Mouse (Mus musculus) kidney, embryonic 15.5 days (tissue): ENCODE results near the gene Hist1h2bq. TPM values are rescaled to one million over a fixed set of nuclear protein-coding genes. Genes with fewer than 3 reads are reported as not detected.
"Not testable (repeated sequence)": the region's sequence is repeated elsewhere in the genome, so short reads cannot be mapped to it uniquely, and the experiment has no call there.

ENCODE experiments used
- ATAC-seq: fragments of 200-750 bp; cut with Nextera tagmentation; replicated peaks from 2 replicates; pipeline ENCODE4 v1.8.0; 2017; ENCODE audit warnings: moderate TSS enrichment; ENCODE audit not compliant: low FRiP score
- H3K27ac ChIP-seq: fragments of 300-500 bp; sonication (generic); 2 replicates; pipeline ENCODE4 v1.5.1; 2015; ENCODE audit warnings: mild to moderate bottlenecking, inconsistent platforms
- H3K27me3 ChIP-seq: fragments of 300-500 bp; sonication (generic); 2 replicates; pipeline ENCODE4 v1.6.1; 2015; ENCODE audit warnings: inconsistent platforms
- H3K36me3 ChIP-seq: fragments of 300-500 bp; sonication (generic); 2 replicates; pipeline ENCODE4 v1.6.1; 2015; ENCODE audit warnings: inconsistent platforms
- H3K4me1 ChIP-seq: fragments of 300-500 bp; sonication (generic); 2 replicates; pipeline ENCODE4 v1.6.1; 2015; ENCODE audit warnings: inconsistent platforms
- H3K4me2 ChIP-seq: fragments of 300-500 bp; sonication (generic); 2 replicates; pipeline ENCODE4 v1.6.1; 2015; ENCODE audit warnings: moderate library complexity, mild to moderate bottlenecking, inconsistent platforms
- H3K4me3 ChIP-seq: fragments of 300-500 bp; sonication (generic); replicated peaks from 2 replicates; pipeline ENCODE4 v1.5.1; 2015; ENCODE audit warnings: mild to moderate bottlenecking, inconsistent platforms
- H3K9ac ChIP-seq: fragments of 300-500 bp; sonication (generic); 2 replicates; pipeline ENCODE4 v1.6.1; 2015; ENCODE audit warnings: mild to moderate bottlenecking, inconsistent platforms
- H3K9me3 ChIP-seq: fragments of 300-500 bp; sonication (generic); replicated peaks from 2 replicates; pipeline ENCODE4 v1.6.1; 2016; ENCODE audit warnings: inconsistent platforms
- WGBS: fragments of 180-500 bp; shearing (Covaris S2); methylation state at CpG from one replicate; pipeline ENCODE4 v1.1.7; 2015; ENCODE audit warnings: mixed read lengths; 5-methylcytosine and 5-hydroxymethylcytosine counted together
- polyA plus RNA-seq: library from polyadenylated mRNA; unstranded; fragments of >200 nt; fragmentation: Nextera tagmentation; extraction: Ambion mirVana; gene quantifications from 2 replicates; pipeline ENCODE4 v1.2.1, GENCODE M21; 2015

The Hist1h2bq gene
- polyA plus RNA-seq, 1 experiment from 2014 or later = 28.7 TPM

GRCm38 (mm10) chr13:21828511-21828910 is 18.5 kb upstream of the Hist1h2bq start:
- Histone ChIP-seq H3K4me1 (no peaks in the 10 kb centered on the region), H3K27me3 (no peaks in the 10 kb centered on the region), H3K36me3 (no peaks in the 10 kb centered on the region; the same call in 1 of the 2 replicates), H3K4me2 (no peak overlapping the region), H3K27ac (no peak overlapping the region), H3K9ac (no peak overlapping the region), H3K9me3 (no peaks in the 10 kb centered on the region), H3K4me3 (no peak overlapping the region)
- ATAC-seq = no peak
- WGBS = 92% methylated on average over 3 of the region's 3 CpGs

GRCm38 (mm10) chr13:21820082-21820890 is 10.3 kb upstream of the Hist1h2bq start:
- H3K27ac ChIP-seq, H3K4me3 ChIP-seq, H3K4me2 ChIP-seq, H3K9me3 ChIP-seq, H3K27me3 ChIP-seq, H3K9ac ChIP-seq, H3K36me3 ChIP-seq, ATAC-seq, H3K4me1 ChIP-seq: not testable (repeated sequence)
- 80% methylated on average over 7 of the region's 16 CpGs for WGBS

DNA sequence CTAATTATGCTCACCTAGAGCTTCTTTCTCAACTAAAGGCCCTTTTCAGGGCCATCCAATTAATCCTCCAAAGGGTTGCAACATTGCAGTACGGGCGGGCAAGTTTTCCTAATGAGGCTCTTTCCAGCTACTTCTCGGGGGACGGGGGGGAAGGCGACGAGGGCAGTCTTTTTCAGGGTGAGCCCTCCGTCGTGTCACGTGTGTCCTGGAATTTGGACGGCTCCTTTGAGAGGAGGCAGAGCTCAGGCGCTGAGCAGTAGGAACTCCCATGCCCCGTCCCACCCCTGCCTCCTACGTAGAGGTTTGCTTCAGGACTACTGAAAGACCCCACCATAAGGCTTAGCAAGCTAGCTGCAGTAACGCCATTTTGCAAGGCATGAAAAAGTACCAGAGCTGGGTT is 2.1 kb upstream of the Hist1h2bq start:
- WGBS = under 1% methylated on average over 14 of the region's 14 CpGs
- H3K4me3 ChIP-seq = peak overlapping the region; percentile 25; the same call in 1 of the 2 replicates
- peak overlapping the region; percentile 50 for H3K4me2 ChIP-seq

GRCm38 (mm10) chr13:21811539-21811938 is 1.5 kb upstream of the Hist1h2bq start, which contains the start of gene Hist1h4m:
Gene Hist1h4m (plus strand): TSS chr13:21811746.
- peak; percentile 41 for ATAC-seq
- H3K36me3 ChIP-seq, H3K9me3 ChIP-seq, H3K4me1 ChIP-seq, H3K9ac ChIP-seq, H3K27me3 ChIP-seq: not testable (repeated sequence)
- no CpG with 5 or more reads among the region's 24 CpGs for WGBS
- peak within 1 kb of the TSS; percentile 75 for H3K27ac ChIP-seq
- peak within 1 kb of the TSS; percentile 25; the same call in 1 of the 2 replicates for H3K4me3 ChIP-seq
- H3K4me2 ChIP-seq = peak within 1 kb of the TSS; percentile 50

More for the DNA sequence above, 2.1 kb upstream of the Hist1h2bq start:
- not testable (repeated sequence) for H3K9me3 ChIP-seq, H3K4me1 ChIP-seq, H3K27me3 ChIP-seq, H3K36me3 ChIP-seq, H3K9ac ChIP-seq
- H3K27ac ChIP-seq = peak overlapping the region; percentile 75
- peak; percentile 47 for ATAC-seq

- not testable (repeated sequence) for H3K4me3 ChIP-seq, H3K4me1 ChIP-seq, H3K27ac ChIP-seq, H3K27me3 ChIP-seq, H3K9ac ChIP-seq, H3K36me3 ChIP-seq, H3K9me3 ChIP-seq, H3K4me2 ChIP-seq
- WGBS = no CpG with 5 or more reads among the region's 8 CpGs
- peak; percentile 34 for ATAC-seq
Measured at GRCm38 (mm10) chr13:21811074-21811473, 1.1 kb upstream of the Hist1h2bq start.

DNA sequence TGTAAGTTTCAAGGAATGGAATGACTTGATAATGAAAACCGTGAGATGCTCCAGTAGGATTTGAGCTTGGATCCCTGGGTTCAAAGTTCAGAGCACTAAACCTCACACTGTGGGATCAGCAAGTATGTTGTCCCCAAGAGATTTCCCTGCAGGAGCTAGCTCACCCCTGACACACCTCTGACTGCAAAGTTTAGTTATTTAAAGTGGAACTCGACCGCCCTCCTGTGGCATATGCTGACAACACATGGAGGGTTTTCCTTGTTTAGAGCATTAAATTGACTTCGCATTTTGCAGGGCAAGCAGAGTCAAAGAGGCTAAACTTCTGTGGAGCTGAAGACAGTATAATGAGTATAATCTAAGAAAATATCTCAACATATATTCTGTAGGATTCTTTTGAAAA is 6.9 kb downstream of the Hist1h2bq start:
- not testable (repeated sequence) for H3K27ac ChIP-seq, H3K4me2 ChIP-seq, H3K9ac ChIP-seq, H3K4me1 ChIP-seq, H3K4me3 ChIP-seq, H3K36me3 ChIP-seq, H3K9me3 ChIP-seq, H3K27me3 ChIP-seq
- no CpG with 5 or more reads among the region's 4 CpGs for WGBS
- ATAC-seq = peak; percentile 77

DNA sequence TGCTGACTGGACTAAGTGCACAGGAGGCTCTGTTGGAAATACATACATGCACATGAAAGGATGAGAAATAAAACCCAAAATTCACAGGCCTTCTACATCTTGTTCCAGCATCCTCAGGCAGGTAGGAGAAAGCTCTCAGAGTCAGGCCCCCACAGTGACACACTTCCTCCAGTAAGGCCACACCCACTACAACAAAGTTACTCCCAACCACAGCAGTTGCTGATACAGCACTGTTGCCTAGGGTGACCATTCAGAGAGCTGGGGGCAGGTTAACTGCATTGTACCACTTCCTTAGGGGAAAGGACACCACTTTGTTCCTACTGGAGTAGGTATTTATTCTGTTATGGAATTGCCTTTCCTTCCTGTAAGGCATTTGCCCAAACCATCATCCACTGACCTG is 12.8 kb downstream of the Hist1h2bq start:
- not testable (repeated sequence) for ATAC-seq, H3K27ac ChIP-seq

GRCm38 (mm10) chr13:21795584-21795983 is 14.4 kb downstream of the Hist1h2bq start:
- Histone ChIP-seq H3K36me3 (no peaks in the 10 kb centered on the region), H3K4me1 (peaks cover 5% of the 10 kb centered on the region; the same call in 1 of the 2 replicates), H3K27ac (no peak overlapping the region), H3K4me3 (no peak overlapping the region), H3K4me2 (no peak overlapping the region), H3K9ac (no peak overlapping the region), H3K9me3 (no peaks in the 10 kb centered on the region), H3K27me3 (no peaks in the 10 kb centered on the region)
- no peak for ATAC-seq
- 89% methylated on average over 7 of the region's 7 CpGs for WGBS

More for the DNA sequence above, 12.8 kb downstream of the Hist1h2bq start:
- not testable (repeated sequence) for H3K4me3 ChIP-seq, H3K27me3 ChIP-seq, H3K36me3 ChIP-seq, H3K9ac ChIP-seq, H3K4me1 ChIP-seq, H3K4me2 ChIP-seq, H3K9me3 ChIP-seq

DNA sequence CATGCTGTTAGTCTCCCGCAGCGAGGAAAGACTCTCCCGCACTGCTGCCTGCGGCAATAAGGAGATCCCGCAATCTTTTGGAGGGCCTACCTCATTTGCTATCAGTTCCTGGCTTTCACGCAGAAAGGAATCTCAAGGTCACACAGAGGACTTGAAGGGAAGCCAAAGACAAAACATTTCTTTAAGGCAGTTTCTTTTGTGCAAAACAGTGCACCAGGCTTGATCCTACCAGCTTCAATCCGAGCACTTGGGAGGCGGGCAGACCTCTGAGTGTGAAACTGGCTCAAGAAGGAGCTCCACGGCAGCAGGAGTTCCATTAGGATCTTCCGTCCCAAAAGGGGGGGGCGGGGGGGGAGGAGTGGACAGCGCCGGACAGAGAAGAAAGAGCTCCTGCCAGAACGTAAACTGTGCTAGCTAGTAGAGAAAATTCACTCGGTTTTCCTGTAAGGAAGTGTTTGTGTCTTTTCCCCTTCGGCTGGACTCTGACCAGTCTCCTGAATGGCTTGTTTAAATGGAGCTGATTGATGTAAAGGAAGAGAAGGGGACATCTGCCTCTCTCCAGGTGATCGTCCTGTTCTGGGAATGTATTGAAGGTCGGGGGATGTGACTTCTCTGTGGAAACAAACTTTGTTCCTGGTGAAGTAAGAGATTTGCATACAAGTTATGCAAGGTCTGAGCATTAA is 19.3 kb downstream of the Hist1h2bq start:
- Histone ChIP-seq H3K9me3 (no peaks in the 10 kb centered on the region), H3K36me3 (no peaks in the 10 kb centered on the region), H3K9ac (peak overlapping the region; percentile 49; the same call in 1 of the 2 replicates), H3K4me1 (peaks cover 20% of the 10 kb centered on the region), H3K27ac (peak overlapping the region; percentile 48; the same call in 1 of the 2 replicates), H3K27me3 (no peaks in the 10 kb centered on the region), H3K4me3 (peak overlapping the region; percentile 27), H3K4me2 (peak overlapping the region; percentile 54)
- WGBS = 7% methylated on average over 18 of the region's 18 CpGs
- no peak for ATAC-seq

GRCm38 (mm10) chr13:21789925-21790324 is 20.1 kb downstream of the Hist1h2bq start:
- H3K27me3 ChIP-seq = no peaks in the 10 kb centered on the region
- H3K4me3 ChIP-seq = no peak overlapping the region
- ATAC-seq = no peak
- peak overlapping the region; percentile 45; the same call in 1 of the 2 replicates for H3K27ac ChIP-seq
- H3K9ac ChIP-seq = no peak overlapping the region
- 47% methylated on average over 6 of the region's 6 CpGs for WGBS
- H3K4me2 ChIP-seq = no peak overlapping the region
- no peaks in the 10 kb centered on the region for H3K9me3 ChIP-seq
- no peaks in the 10 kb centered on the region for H3K36me3 ChIP-seq
- peaks cover 24% of the 10 kb centered on the region for H3K4me1 ChIP-seq

- H3K4me1 ChIP-seq = peaks cover 33% of the 10 kb centered on the region
- no peaks in the 10 kb centered on the region for H3K36me3 ChIP-seq
- 18% methylated on average over 15 of the region's 21 CpGs for WGBS
- peak overlapping the region; percentile 43 for H3K4me3 ChIP-seq
- peak overlapping the region; percentile 29; the same call in 1 of the 2 replicates for H3K9ac ChIP-seq
- no peaks in the 10 kb centered on the region for H3K27me3 ChIP-seq
- H3K4me2 ChIP-seq = peak overlapping the region; percentile 53
- no peaks in the 10 kb centered on the region for H3K9me3 ChIP-seq
- peak overlapping the region; percentile 92 for H3K27ac ChIP-seq
- ATAC-seq = peak; percentile 20
Measured at GRCm38 (mm10) chr13:21787760-21788593, 22.0 kb downstream of the Hist1h2bq start.
